Mouse (Mus musculus) left cerebral cortex, postnatal 10 days (tissue): ENCODE data around the gene Abi3. TPM values are rescaled to one million over a fixed set of nuclear protein-coding genes. Genes with fewer than 3 reads are reported as not detected.
"Not testable (repeated sequence)": the region's sequence is repeated elsewhere in the genome, so short reads cannot be mapped to it uniquely, and the experiment has no call there.

Experiments
- DNase-seq, 2 experiments: peaks; one replicate each; pipeline ENCODE4 v3.0.0; 2021 to 2022; ENCODE audit warnings: low spot score in 2 of 2, mixed read lengths in 1 of 2; ENCODE audit errors: extremely low spot score in 1 of 2
- intact Hi-C: fragments of 180-260 bp; cut with DNase I; formaldehyde crosslinking; loops from one replicate; pipeline ENCODE4 v1.15.1; 2025
- total RNA-seq, 2 experiments: library from RNA; stranded (reverse); gene quantifications; 2 replicates each; pipeline ENCODE4 v1.2.3; 2021

The Abi3 gene
- total RNA-seq, result 1 to 10 TPM; 5.1 to 5.8 TPM

DNA sequence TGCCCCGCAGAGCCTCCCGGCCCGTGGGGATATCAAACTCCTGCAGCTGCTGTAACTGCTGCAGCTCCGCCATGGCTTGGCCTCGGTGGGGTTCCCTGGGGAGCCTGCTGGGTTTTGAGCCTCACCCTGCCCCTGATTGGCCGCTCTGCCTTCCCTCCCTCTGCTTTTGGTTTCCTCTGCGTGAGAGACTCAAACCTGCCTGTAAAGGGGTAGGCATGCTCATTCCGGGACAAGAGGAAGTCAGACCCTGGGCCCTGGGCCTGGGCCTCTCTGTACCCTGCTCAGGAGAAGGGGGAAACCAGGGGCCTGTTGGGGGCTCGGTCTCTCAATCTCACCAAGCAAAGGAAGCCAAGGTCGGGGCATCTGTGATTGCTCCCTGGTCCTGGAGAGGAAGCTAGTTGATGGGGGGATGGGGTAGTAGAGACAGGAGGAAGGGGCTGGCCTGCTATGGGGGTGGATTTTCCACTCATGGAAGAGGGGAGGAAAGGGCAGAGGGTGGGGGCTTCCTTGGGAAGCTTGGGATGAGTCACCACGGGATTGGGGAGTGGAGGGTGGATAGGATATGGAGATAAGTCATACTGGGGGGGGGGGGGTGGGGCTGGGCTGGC lies at the start of gene Abi3:
Abi3 (minus strand) TSS at position 403 of the 608 bp plus-strand sequence.
- intact Hi-C loops, result no loop called here
- DNase-seq, result peak in 1 of 2 experiments; percentile 60

DNA sequence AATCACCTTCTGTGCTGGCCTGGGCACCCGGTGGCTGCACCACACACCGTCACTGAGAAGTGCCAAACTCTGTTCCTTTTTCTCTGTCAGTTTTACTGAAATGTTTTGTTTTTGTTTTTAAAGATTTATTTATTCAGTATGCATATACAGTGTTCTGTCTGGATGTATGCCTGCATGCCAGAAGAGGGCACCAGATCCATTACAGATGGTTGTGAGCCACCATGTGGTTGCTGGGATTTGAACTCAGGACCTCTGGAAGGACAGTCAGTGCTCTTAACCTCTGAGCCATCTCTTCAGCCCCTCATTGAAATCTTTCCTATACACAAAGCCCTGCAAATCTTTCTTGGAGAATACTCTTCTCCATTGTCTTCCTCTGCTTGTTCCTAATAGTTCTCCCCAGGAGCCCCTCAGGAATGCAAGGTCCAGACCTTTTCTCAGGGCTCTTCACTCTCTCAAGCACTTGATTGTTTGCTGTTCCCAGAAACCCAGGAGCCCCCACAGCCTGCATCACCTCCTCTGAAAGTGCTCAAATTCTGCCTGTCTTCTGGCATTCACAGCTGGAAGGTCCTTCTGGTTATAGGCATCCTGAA lies 48.3 kb upstream of the Abi3 start:
- intact Hi-C loops, result no loop called here
- DNase-seq, result no peak

DNA sequence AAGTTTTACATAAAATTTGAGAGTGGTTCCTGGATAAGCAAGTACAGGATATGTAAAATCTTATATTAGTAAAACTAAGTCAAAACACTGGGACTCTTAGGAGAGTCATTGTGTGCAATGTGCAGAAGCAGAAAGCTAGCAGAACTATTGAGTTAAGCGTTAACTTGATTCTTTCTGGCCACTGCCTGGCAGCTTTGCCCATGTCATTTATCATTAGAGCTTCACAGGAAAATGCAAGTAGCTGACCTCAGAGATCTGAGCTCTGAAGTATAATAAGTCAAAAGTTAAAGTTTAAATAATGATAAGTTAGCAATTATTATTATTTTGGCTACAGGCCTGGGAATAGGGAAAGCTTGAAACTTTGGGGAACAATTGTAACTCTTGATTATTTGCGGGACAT lies 37.6 kb upstream of the Abi3 start:
- DNase-seq, result not testable (repeated sequence)
- intact Hi-C loops, result loop anchor here (10.0 kb wide), 1 partner anchor 245 kb away; no protein-coding TSS in a partner anchor

DNA sequence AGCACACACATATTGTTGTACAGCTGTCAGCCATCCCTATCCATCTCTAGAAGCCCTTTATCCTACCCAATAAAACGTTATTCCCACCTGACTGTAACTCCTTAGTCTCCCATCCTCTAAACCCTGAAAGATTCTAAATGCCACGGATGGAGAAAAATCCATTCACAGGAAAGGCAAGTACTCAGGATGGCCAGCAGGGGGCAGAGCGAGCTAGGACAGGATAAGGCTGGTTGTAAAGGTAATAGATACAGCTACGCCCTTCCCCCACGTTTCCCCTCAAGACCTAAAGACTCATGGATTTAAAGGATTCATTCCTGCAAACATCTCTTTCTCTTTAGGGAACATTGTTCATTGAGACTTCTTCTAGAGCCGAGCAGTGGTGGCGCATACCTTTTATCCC lies 34.0 kb upstream of the Abi3 start:
- peak in 1 of 2 experiments; percentile 70 for DNase-seq
- intact Hi-C loops, result loop anchor here (10.0 kb wide), 1 partner anchor 249 kb away; no protein-coding TSS in a partner anchor

DNA sequence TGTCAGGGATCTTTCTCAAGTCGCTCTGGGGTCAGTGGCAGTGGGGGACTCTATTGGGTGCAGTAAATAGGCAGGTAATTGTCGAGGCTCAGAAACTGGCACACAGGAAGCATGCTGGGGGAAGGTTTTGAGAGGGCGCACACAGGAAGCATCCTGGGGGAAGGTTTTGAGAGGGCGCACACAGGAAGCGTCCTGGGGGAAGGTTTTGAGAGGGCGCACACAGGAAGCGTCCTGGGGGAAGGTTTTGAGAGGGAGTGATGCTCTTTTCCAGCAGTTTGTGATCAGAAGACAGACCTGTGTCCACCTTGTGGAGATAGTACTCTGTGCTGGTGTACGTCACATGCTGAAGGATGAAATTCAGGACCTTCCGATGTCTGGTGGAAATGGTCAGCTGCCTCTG lies 33.5 kb upstream of the Abi3 start:
- intact Hi-C loops, result loop anchor here (10.0 kb wide), 1 partner anchor 249 kb away; no protein-coding TSS in a partner anchor

DNA sequence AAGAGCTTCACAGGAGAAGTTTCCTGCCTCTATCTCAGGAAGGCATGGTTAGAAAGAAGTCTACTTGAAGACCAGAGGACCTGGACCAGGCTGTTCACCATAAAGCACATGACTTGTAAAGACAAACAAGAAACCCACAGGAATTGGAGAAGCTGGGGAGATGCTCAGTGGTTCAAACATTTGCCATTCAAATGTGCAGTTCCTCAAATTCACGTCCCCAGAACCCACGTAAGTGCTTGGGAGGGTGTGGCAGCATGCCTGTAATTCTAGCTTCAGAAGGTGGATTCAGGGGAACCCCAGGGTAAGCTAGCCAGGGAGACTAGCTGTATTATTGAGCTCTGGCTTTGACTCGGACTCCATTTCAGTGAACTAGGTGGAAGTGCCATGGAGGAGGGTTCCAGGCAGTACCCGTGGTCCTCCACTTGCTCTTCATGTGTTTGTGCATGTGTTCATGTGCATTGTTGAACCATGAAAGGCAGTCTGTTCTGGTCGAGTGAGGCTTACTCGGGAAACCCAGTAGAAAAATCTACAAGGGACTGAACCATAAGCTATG lies 27.7 kb upstream of the Abi3 start:
- DNase-seq, result no peak
- intact Hi-C loops, result loop anchor here (10.0 kb wide), 1 partner anchor 255 kb away; no protein-coding TSS in a partner anchor

More for the DNA sequence above, 33.5 kb upstream of the Abi3 start:
- no peak for DNase-seq

DNA sequence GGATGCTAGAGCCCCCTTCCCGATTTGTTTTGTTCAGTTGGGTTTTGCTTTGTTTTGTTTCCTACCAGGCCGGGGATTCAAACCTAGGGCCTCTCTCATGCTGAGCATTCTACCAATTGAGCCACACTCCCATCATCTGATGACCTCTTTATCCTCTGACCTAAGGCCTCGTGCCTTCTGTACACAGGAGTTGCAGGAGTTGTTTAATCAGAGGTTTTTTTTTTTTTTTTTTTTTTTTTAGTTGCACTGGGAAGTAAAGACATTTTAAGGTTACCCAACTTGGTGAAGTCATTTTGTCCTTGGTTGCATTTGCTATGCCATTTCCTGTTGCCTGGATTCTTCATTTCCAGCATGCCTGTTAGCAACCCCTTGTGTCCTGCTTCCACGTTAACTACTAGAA lies 27.2 kb upstream of the Abi3 start:
- DNase-seq, result no peak
- intact Hi-C loops, result no loop called here

DNA sequence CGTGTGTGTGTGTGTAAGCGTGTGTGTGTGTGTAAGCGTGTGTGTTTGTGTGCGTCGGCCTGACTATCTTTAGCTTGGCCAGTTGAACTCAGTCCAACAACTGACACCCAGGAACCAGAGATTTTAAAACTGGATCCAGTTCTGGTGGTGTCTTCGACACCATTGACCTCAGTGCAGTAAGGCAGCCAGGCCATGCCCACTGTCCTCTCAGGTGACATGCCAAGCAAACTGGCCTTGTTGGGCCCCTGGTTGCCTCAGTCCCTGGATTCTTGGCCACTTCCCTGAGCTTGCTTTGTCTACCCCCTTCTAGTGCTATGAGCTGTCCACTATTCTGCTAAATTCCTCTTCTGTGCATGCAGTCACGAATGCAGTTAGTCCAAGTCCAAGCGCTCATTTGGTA lies 19.1 kb upstream of the Abi3 start:
- DNase-seq, result no peak
- intact Hi-C loops, result loop anchor here (5.0 kb wide), 1 partner anchor 34 kb away; no protein-coding TSS in a partner anchor

DNA sequence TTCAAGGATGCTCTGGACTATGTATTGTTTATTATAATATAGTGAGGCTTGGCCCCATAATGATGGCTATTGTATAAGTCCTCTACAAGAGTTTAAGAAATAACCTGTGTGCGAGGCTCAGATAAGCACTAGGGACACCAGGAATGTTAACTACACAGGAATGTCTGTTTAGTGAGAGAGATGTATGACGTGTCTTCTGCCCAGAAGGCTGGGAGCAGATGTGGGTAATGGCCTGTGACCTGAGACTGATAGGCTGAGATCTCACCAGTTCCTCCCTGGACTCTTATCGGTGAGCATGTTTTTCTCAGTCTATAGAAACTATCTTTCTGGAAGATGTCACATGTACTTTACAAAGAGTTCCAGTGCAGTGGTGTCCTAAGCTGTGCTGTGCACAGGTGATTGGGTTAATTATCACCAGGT lies 17.8 kb upstream of the Abi3 start:
- DNase-seq, result no peak
- intact Hi-C loops, result loop anchor here (5.0 kb wide), 1 partner anchor 33 kb away; no protein-coding TSS in a partner anchor

DNA sequence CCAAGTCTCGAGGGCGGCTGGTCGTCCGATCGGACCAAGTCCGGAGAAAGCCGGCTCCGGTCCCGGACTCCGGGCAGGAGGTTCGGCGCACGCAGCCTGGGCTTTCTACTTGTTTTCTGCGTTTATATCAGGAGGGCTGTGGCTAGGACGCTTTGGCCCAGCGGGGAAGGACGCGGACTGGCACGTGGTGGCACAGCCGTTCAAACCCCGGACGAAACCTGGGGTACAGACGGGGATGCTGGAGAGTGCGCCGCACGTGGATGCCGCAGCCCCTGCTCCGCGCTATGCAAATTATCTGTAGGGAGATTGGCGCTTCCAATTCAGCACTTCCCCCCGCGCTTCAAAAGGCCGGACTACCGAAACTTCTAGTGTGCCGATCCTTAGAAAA lies 17.2 kb upstream of the Abi3 start:
- DNase-seq, result peak; percentile 64 to 80
- intact Hi-C loops, result no loop called here

DNA sequence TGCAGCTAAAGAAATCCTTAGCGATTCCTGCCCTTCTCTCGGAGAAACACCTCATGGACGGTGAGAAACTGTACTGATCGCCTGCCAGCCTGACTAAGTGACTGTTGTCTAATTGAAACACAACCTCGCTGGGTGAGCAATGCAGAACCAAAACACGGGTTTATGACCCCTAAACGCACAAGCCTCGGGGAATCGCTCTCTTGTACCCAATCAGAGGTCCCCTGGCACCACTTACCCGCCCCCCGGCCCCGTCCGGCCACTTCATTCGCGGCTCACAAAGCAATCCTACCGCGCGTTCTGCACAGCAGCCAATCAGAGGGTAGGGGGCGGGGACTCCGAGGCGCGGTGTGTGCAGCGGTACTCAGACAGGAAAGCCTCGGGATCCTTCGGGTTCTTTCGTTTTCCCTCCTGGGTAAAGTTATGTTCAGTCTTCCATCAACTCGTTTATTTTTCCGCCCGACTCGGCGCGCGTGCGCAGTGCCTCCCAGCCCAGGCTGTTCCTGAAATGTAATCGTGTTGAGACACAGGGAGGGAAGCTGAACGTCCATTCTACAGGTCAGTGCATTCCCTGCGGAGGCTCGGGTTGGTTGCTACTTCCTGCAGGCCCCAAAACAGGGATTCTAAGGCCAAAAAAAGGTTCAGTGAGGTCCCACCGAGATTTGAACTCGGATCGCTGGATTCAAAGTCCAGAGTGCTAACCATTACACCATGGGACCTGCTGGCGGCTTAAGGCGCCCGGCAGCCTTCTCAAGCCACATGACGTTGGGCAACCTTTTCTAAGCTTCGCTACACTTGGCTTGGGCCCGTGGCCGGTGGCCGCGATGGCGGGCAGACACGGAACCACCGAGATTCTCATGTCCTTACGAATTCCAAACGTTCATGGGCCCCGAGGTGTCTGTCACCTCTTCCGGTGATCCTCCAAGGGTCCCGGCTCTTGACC lies 16.5 kb upstream of the Abi3 start:
- peak; percentile 98 to 99 for DNase-seq
- intact Hi-C loops, result no loop called here

DNA sequence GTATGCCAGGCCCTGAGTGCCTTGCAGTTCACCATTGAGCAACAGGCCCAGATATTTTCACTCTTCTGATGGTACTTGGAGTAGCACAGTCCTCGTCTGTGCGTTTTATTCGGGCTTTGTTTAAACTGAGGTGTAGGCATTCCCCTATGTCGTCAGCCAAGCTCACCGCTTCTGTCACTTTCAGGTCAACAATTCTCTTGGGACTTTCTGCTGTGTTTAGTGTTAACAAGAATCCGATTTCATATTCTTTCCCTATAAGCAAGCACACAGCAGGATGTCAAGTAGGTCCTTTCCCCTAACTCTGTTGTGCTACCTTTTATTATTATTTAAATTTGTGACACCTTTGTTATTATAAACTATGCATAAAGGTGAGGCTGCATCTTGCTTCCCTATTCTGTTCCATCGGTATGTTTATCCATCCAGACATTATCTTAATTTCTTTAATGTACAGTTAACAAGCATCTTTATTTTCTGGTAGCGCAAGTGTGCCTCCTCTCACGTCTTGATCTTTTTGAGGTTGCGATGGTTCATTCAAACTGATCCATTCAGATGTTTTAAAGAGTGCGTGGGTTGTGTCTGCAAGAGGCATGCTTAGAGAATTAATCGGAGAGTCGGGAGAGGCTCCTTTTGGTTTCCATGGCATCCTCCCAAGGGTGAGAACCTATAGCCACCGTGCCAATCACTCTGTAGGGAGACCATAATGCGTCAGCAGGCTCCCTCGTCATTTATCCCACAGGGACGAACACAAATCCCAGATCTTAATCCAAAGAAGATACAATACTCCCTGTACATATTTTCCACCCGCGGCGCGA lies 15.6 kb upstream of the Abi3 start:
- intact Hi-C loops, result no loop called here
- DNase-seq, result peak in 1 of 2 experiments; percentile 50

DNA sequence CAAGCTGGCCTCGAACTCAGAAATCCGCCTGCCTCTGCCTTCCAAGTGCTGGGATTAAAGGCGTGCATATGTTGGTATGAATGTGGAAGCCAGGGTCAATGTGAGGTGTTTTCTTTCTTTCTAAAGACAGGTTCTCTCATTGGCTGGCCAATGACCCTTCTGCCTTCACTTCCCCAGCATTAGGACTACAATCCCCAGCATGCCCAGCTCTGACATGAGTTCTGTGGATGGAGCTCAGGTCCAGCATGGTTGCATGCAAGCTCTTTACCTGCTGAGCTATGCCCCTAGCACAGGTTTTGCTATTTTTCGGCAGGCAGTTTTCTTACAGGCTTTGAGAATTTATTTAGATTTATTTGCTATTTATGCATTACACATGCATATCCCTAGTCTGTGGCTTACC lies 15.0 kb upstream of the Abi3 start:
- intact Hi-C loops, result no loop called here
- DNase-seq, result no peak

DNA sequence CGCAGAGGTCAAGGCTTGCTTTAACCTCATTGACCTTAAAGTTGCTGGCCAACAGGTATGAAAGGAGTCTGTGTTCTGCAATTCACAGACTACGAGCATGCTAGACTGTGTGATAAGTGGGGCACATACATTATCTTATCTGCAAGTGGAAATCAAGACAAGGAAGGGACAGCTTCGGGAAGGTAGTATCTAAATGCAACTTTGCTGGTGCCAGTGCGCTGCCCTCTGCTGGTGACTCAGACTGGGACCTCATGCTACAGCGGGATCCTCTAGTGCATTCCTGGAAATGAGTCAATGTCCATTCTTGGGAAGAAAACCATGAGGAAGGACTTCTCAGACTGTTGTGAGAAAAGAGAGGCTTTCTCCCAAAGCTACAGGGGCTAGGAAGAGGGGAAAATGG lies 11.4 kb upstream of the Abi3 start:
- intact Hi-C loops, result no loop called here

DNA sequence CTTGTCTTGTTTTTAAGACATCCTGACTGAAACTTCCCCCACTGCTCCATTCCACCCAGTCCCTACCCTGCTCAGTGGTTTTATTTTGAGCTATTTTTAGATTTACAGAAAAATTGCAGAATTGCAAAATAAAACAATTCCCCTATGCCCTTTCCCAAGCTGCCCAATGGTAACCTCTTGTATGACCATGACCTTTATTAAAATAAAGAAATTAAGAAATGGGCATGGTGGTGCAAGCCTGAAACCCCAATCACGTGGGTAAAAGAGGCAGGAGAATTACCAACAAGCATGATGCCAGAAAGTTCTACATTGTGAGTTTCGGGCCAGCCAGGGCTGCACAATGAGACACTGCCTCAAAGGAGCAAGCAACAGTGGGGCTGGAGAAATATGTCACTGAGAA lies 8.6 kb upstream of the Abi3 start:
- DNase-seq, result no peak
- intact Hi-C loops, result no loop called here

More for the DNA sequence above, 11.4 kb upstream of the Abi3 start:
- peak in 1 of 2 experiments; percentile 61 for DNase-seq

DNA sequence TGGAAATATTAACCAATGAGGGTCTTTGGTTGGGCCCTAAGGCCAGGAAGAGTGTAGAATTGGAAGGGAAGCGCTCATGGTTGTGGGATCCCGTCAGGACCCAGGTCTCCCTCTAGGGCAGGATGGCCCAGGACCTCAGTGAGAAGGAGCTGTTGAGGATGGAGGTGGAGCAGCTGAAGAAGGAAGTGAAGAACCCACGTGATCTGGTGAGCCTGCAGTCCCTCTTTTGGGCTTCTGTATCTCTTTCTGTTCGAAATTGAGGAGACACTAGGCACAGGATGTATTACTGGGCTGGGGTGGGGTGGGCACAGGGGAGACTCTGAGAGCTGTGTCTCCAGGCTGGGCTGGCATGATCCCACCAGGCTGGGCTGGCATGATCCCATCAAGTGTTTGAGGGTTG lies 2.7 kb upstream of the Abi3 start:
- intact Hi-C loops, result no loop called here
- no peak for DNase-seq

DNA sequence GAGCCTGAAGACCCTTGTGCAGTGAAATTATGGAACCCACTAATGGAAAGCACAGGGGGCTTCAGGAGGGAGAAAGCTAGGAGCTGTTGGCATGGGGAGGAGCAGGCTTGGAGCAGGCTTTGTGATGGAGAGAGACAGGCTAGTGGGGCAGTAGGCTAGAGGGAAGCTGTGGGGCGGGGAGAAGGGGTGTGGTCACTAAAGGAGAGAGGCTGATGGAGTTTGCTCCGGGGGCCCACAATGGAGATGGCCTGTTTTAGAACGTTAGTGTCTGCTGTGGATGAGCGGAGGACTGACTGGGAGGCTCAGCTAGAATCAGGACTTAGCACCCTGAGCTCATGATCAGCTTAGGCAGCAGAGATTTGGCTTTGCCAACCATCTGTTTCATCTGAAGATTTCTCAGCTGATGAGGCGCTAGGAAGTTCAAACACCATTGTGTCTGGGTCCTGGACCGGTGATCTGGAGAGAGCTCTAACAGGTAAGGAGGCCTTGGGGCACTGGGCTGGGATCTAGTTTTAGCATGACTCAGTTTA lies 1.2 kb upstream of the Abi3 start:
- DNase-seq, result no peak
- intact Hi-C loops, result no loop called here

DNA sequence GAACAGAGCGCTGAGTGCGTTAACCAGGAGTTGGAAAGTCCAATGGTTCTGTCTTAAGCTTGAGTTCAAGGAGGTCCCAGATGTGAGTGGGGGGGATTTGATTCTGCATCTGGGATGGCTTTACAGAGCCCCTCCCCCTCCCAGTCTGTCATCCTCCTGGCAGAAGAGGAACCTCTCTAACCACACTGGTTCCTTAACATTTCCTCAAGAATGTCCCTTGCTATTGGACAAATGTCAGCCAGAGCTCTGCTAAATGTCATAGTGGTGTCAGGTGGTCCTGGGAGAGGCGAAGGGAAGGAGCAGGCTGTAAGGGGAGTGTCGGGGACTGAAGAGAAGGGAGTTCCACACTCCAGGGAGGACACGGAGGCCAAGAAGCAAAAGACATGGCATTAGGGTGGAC lies 677 bp upstream of the Abi3 start:
- no peak for DNase-seq
- intact Hi-C loops, result no loop called here
